Mouse (Mus musculus) Patski (cell line): ENCODE data around the gene Sash1. TPM values are rescaled to one million over a fixed set of nuclear protein-coding genes. Genes with fewer than 3 reads are reported as not detected.

Experiments
- ATAC-seq: fragments of 100-300 bp; one replicate; pipeline ENCODE4 v1.8.0; 2021
- CTCF ChIA-PET: fragments of 350-600 bp; sonication (Branson Sonifier 250); formaldehyde crosslinking; loops from one replicate; lab custom pipeline; 2022; ENCODE audit warnings: inconsistent platforms; lab: Charles Lee
- POLR2A ChIA-PET: fragments of 350-600 bp; sonication (Branson Sonifier 250); formaldehyde crosslinking; loops from one replicate; lab custom pipeline; 2022; ENCODE audit warnings: antibody characterized with exemption, inconsistent platforms; lab: Charles Lee
- DNase-seq: peaks from one replicate; pipeline ENCODE4 v3.0.0-alpha.2; 2011; ENCODE audit warnings: low read depth, low spot score
- H3K27me3 ChIP-seq: fragments of 371-371 bp; one replicate; pipeline ENCODE4 v1.5.1; 2021
- CTCF ChIP-seq: fragments of 100-300 bp; IDR thresholded peaks from one replicate; pipeline ENCODE4 v1.5.1; 2021
- in situ Hi-C: fragments of 300-500 bp; cut with MboI; formaldehyde crosslinking; loops from 3 replicates; pipeline ENCODE4 v1.11.1; 2018; ENCODE audit warnings: low pct_unique_long_range_greater_than_20kb, mixed read lengths
- polyA plus RNA-seq: library from polyadenylated mRNA; unstranded; gene quantifications from one replicate; pipeline ENCODE4 v1.2.3, GENCODE M21; 2021

Gene Sash1
- polyA plus RNA-seq, 1 experiment from 2014 or later, result 86.3 TPM

- TF ChIP-seq CTCF, result no peak
- in situ Hi-C loops, result no loop called here
Measured at GRCm38 (mm10) chr10:8898831-8899511, 13.1 kb upstream of the Sash1 start.

GRCm38 (mm10) chr10:8898099-8898777, 12.4 kb upstream of the Sash1 start:
- ATAC-seq (no peak), DNase-seq (no peak)
- CTCF ChIA-PET, result interaction anchor here (1.9 kb wide), 1 partner anchor 10 kb away, joined by 4 read pairs; no protein-coding TSS in a partner anchor
- H3K27me3 ChIP-seq, result no peaks in the 10 kb centered on the region
- TF ChIP-seq CTCF, result no peak
- in situ Hi-C loops, result no loop called here
- POLR2A ChIA-PET, result no interaction called here

More at GRCm38 (mm10) chr10:8898831-8899511, 13.1 kb upstream of the Sash1 start:
- CTCF ChIA-PET, result interaction anchor here (1.0 to 1.4 kb wide), 2 partner anchors 9 to 10 kb away, joined by 3 to 4 read pairs; no protein-coding TSS in a partner anchor
- POLR2A ChIA-PET, result interaction anchor here (0.6 kb wide), 1 partner anchor 9 kb away, joined by 3 read pairs; no protein-coding TSS in a partner anchor
- ATAC-seq (no peak), DNase-seq (no peak)
- no peaks in the 10 kb centered on the region for H3K27me3 ChIP-seq

GRCm38 (mm10) chr10:8894965-8895515, 9.2 kb upstream of the Sash1 start:
- H3K27me3 ChIP-seq, result no peaks in the 10 kb centered on the region
- TF ChIP-seq CTCF, result no peak
- DNase-seq (no peak), ATAC-seq (no peak)
- ChIA-PET POLR2A (no interaction called here), CTCF (no interaction called here)
- in situ Hi-C loops, result no loop called here

- ATAC-seq (peak; percentile 49), DNase-seq (no peak)
- POLR2A ChIA-PET, result interaction anchor here (1.2 kb wide), 1 partner anchor 9 kb away, joined by 3 read pairs; no protein-coding TSS in a partner anchor
- no peak for TF ChIP-seq CTCF
- in situ Hi-C loops, result no loop called here
- no peaks in the 10 kb centered on the region for H3K27me3 ChIP-seq
- CTCF ChIA-PET, result interaction anchor here (1.0 kb wide), 1 partner anchor 10 kb away, joined by 3 read pairs; no protein-coding TSS in a partner anchor
Measured at GRCm38 (mm10) chr10:8890511-8890910, 4.6 kb upstream of the Sash1 start.

GRCm38 (mm10) chr10:8889341-8889740, 3.5 kb upstream of the Sash1 start:
- in situ Hi-C loops, result no loop called here
- no peak for ATAC-seq
- no peak for TF ChIP-seq CTCF
- DNase-seq, result no peak
- ChIA-PET CTCF (interaction anchor here (1.5 kb wide), 1 partner anchor 10 kb away, joined by 4 read pairs; no protein-coding TSS in a partner anchor), POLR2A (no interaction called here)
- H3K27me3 ChIP-seq, result no peaks in the 10 kb centered on the region

- H3K27me3 ChIP-seq, result no peaks in the 10 kb centered on the region
- POLR2A ChIA-PET, result interaction anchor here (0.6 to 1.4 kb wide), 2 partner anchors 80 kb away, joined by 3 read pairs; no protein-coding TSS in a partner anchor
- ATAC-seq, result no peak
- no peak for DNase-seq
- CTCF ChIA-PET, result interaction anchor here (0.8 to 1.3 kb wide), 3 partner anchors 12 to 94 kb away, joined by 3 to 4 read pairs (median 3); no protein-coding TSS in a partner anchor
- in situ Hi-C loops, result no loop called here
- no peak for TF ChIP-seq CTCF
Measured at GRCm38 (mm10) chr10:8886528-8886854, 621 bp upstream of the Sash1 start.

- CTCF ChIA-PET, result interaction anchor here (1.3 kb wide), 1 partner anchor 33 kb away, joined by 3 read pairs; no protein-coding TSS in a partner anchor
Measured at GRCm38 (mm10) chr10:8885201-8885600, 669 bp downstream of the Sash1 start.

GRCm38 (mm10) chr10:8884565-8884964, 1.3 kb downstream of the Sash1 start:
- in situ Hi-C loops, result no loop called here
- POLR2A ChIA-PET, result no interaction called here

More at GRCm38 (mm10) chr10:8885201-8885600, 669 bp downstream of the Sash1 start:
- TF ChIP-seq CTCF, result no peak
- in situ Hi-C loops, result no loop called here
- DNase-seq (no peak), ATAC-seq (peak; percentile 5)
- H3K27me3 ChIP-seq, result no peaks in the 10 kb centered on the region
- POLR2A ChIA-PET, result interaction anchor here (0.7 to 1.4 kb wide), 2 partner anchors 36 to 78 kb away, joined by 3 read pairs; no protein-coding TSS in a partner anchor

GRCm38 (mm10) chr10:8883686-8884085, 2.2 kb downstream of the Sash1 start:
- CTCF ChIA-PET, result no interaction called here
- in situ Hi-C loops, result no loop called here
- POLR2A ChIA-PET, result no interaction called here
- ATAC-seq, result no peak
- no peaks in the 10 kb centered on the region for H3K27me3 ChIP-seq
- TF ChIP-seq CTCF, result no peak
- DNase-seq, result no peak

More at GRCm38 (mm10) chr10:8884565-8884964, 1.3 kb downstream of the Sash1 start:
- DNase-seq, result no peak
- ATAC-seq, result no peak
- CTCF ChIA-PET, result no interaction called here
- H3K27me3 ChIP-seq, result no peaks in the 10 kb centered on the region
- no peak for TF ChIP-seq CTCF

- H3K27me3 ChIP-seq, result no peaks in the 10 kb centered on the region
- ATAC-seq, result no peak
- CTCF ChIA-PET, result interaction anchor here (2.6 kb wide), 1 partner anchor 86 kb away, joined by 8 read pairs; no protein-coding TSS in a partner anchor
- DNase-seq, result no peak
- POLR2A ChIA-PET, result no interaction called here
- TF ChIP-seq CTCF, result no peak
- in situ Hi-C loops, result no loop called here
Measured at GRCm38 (mm10) chr10:8881736-8882135, 4.1 kb downstream of the Sash1 start.
